Mouse (Mus musculus) limb, embryonic 14.5 days (tissue): Measurements from ENCODE around the gene Ccl28. TPM values are rescaled to one million over a fixed set of nuclear protein-coding genes. Genes with fewer than 3 reads are reported as not detected.

Source experiments
- ATAC-seq: fragments of 200-750 bp; cut with Nextera tagmentation; 2 replicates; pipeline ENCODE4 v1.8.0; 2017; ENCODE audit warnings: low read depth, moderate number of reproducible peaks, moderate TSS enrichment; ENCODE audit not compliant: low FRiP score
- DNase-seq: peaks from one replicate; pipeline ENCODE4 v3.0.0-alpha.2; 2015; ENCODE audit warnings: low spot score
- H3K27ac ChIP-seq: fragments of 300-500 bp; sonication (generic); replicated peaks from 2 replicates; pipeline ENCODE4 v1.5.1; 2014; ENCODE audit warnings: low read depth, mild to moderate bottlenecking, low read length, moderate library complexity, mixed read lengths
- H3K27me3 ChIP-seq: fragments of 300-500 bp; sonication (generic); 2 replicates; pipeline ENCODE4 v1.6.1; 2014; ENCODE audit warnings: low read length, mixed read lengths; ENCODE audit not compliant: control insufficient read depth, insufficient read depth
- H3K36me3 ChIP-seq: fragments of 300-500 bp; sonication (generic); 2 replicates; pipeline ENCODE4 v1.6.1; 2014; ENCODE audit warnings: mild to moderate bottlenecking, low read length, moderate library complexity, mixed read lengths; ENCODE audit not compliant: control insufficient read depth, insufficient read depth
- H3K4me1 ChIP-seq: fragments of 300-500 bp; sonication (generic); 2 replicates; pipeline ENCODE4 v1.6.1; 2014; ENCODE audit warnings: antibody characterized with exemption, low read length, mixed read lengths; ENCODE audit not compliant: control insufficient read depth, insufficient read depth
- H3K4me2 ChIP-seq: fragments of 300-500 bp; sonication (generic); replicated peaks from 2 replicates; pipeline ENCODE4 v1.6.1; 2014; ENCODE audit warnings: low read depth, mild to moderate bottlenecking, low read length, moderate library complexity; ENCODE audit not compliant: severe bottlenecking
- H3K4me3 ChIP-seq: fragments of 300-500 bp; sonication (generic); replicated peaks from 2 replicates; pipeline ENCODE4 v1.5.1; 2014; ENCODE audit warnings: low read length
- H3K9ac ChIP-seq: fragments of 300-500 bp; sonication (generic); 2 replicates; pipeline ENCODE4 v1.6.1; 2014; ENCODE audit warnings: mild to moderate bottlenecking, low read depth, low read length, moderate library complexity; ENCODE audit not compliant: severe bottlenecking
- H3K9me3 ChIP-seq: fragments of 300-500 bp; sonication (generic); 2 replicates; pipeline ENCODE4 v1.6.1; 2016; ENCODE audit warnings: low read length; ENCODE audit not compliant: control insufficient read depth
- POLR2A ChIP-seq: fragments of 200-500 bp; IDR thresholded peaks from 2 replicates; pipeline ENCODE4 v1.8.0; 2012; ENCODE audit warnings: inconsistent platforms, mild to moderate bottlenecking, moderate library complexity, borderline replicate concordance; ENCODE audit not compliant: insufficient read depth, insufficient read length; ENCODE audit errors: extremely low read depth
- WGBS: fragments of 180-500 bp; shearing (Covaris S2); extraction: QIAGEN DNeasy Blood & Tissue Kit; methylation state at CpG from one replicate; pipeline ENCODE4 v1.1.7; 2014; 5-methylcytosine and 5-hydroxymethylcytosine counted together
- polyA plus RNA-seq, 2 experiments: library from polyadenylated mRNA; depleted of rRNA in 1 of 2; stranded (reverse) in 1 of 2; unstranded in 1 of 2; fragments of >200 nt; fragmentation: Nextera tagmentation in 1 of 2; extraction: Ambion mirVana in 1 of 2; gene quantifications; 2 replicates each; pipeline versions ENCODE4 v1.2.1 to v1.2.3; 2012 to 2014

The Ccl28 gene
- polyA plus RNA-seq, 2 experiments = 0.07 to 0.23 TPM

- H3K27me3 ChIP-seq = no peaks in the 10 kb centered on the region
- no peaks in the 10 kb centered on the region for H3K36me3 ChIP-seq
- H3K4me1 ChIP-seq = no peaks in the 10 kb centered on the region
- ATAC-seq (no peak), DNase-seq (no peak)
- no peak overlapping the region for H3K4me2 ChIP-seq
- H3K9ac ChIP-seq = no peak overlapping the region
- H3K27ac ChIP-seq = no peak overlapping the region
- H3K4me3 ChIP-seq = no peak overlapping the region
- TF ChIP-seq POLR2A = no peak
- no peaks in the 10 kb centered on the region for H3K9me3 ChIP-seq
- 71% methylated on average over 7 of the region's 7 CpGs for WGBS
Observed at GRCm38 (mm10) chr13:119641145-119641544, 17.5 kb downstream of the Ccl28 start.

- 57% methylated on average over 5 of the region's 5 CpGs for WGBS
- no peak overlapping the region for H3K9ac ChIP-seq
- no peak overlapping the region for H3K4me2 ChIP-seq
- H3K27ac ChIP-seq = no peak overlapping the region
- H3K9me3 ChIP-seq = no peaks in the 10 kb centered on the region
- no peaks in the 10 kb centered on the region for H3K4me1 ChIP-seq
- no peaks in the 10 kb centered on the region for H3K36me3 ChIP-seq
- no peaks in the 10 kb centered on the region for H3K27me3 ChIP-seq
- ATAC-seq (no peak), DNase-seq (no peak)
- no peak for TF ChIP-seq POLR2A
- no peak overlapping the region for H3K4me3 ChIP-seq
Observed at GRCm38 (mm10) chr13:119644769-119645168, 21.1 kb downstream of the Ccl28 start.

- Histone ChIP-seq H3K27ac (no peak overlapping the region), H3K4me3 (no peak overlapping the region), H3K4me2 (no peak overlapping the region), H3K27me3 (no peaks in the 10 kb centered on the region), H3K4me1 (no peaks in the 10 kb centered on the region), H3K9me3 (no peaks in the 10 kb centered on the region), H3K9ac (no peak overlapping the region), H3K36me3 (no peaks in the 10 kb centered on the region)
- WGBS = 86% methylated on average over 1 of the region's 1 CpGs
- ATAC-seq = no peak
- TF ChIP-seq POLR2A = no peak
- DNase-seq = no peak
Observed at GRCm38 (mm10) chr13:119646511-119646910, 22.9 kb downstream of the Ccl28 start.

GRCm38 (mm10) chr13:119648891-119649698 lies 25.5 kb downstream of the Ccl28 start:
- ATAC-seq = no peak
- 62% methylated on average over 15 of the region's 15 CpGs for WGBS
- Histone ChIP-seq H3K9me3 (no peaks in the 10 kb centered on the region), H3K4me2 (no peak overlapping the region), H3K9ac (0 out of 2 replicates have a peak overlapping the region, but pooled peaks have one; percentile 8), H3K27me3 (no peaks in the 10 kb centered on the region), H3K4me1 (no peaks in the 10 kb centered on the region), H3K27ac (no peak overlapping the region), H3K4me3 (no peak overlapping the region), H3K36me3 (no peaks in the 10 kb centered on the region)
- no peak for DNase-seq
- TF ChIP-seq POLR2A = no peak

- no peak for TF ChIP-seq POLR2A
- no peak overlapping the region for H3K9ac ChIP-seq
Observed at GRCm38 (mm10) chr13:119649699-119650046, 26.1 kb downstream of the Ccl28 start.

GRCm38 (mm10) chr13:119654734-119655133 lies 31.1 kb downstream of the Ccl28 start:
- Histone ChIP-seq H3K4me2 (no peak overlapping the region), H3K27ac (no peak overlapping the region), H3K9me3 (no peaks in the 10 kb centered on the region), H3K27me3 (no peaks in the 10 kb centered on the region), H3K36me3 (no peaks in the 10 kb centered on the region), H3K4me1 (no peaks in the 10 kb centered on the region), H3K9ac (no peak overlapping the region), H3K4me3 (no peak overlapping the region)
- WGBS = 98% methylated on average over 2 of the region's 2 CpGs
- TF ChIP-seq POLR2A = no peak
- DNase-seq = no peak
- ATAC-seq = no peak

More at GRCm38 (mm10) chr13:119649699-119650046, 26.1 kb downstream of the Ccl28 start:
- DNase-seq = no peak
- Histone ChIP-seq H3K4me3 (no peak overlapping the region), H3K27me3 (no peaks in the 10 kb centered on the region), H3K4me1 (no peaks in the 10 kb centered on the region), H3K4me2 (no peak overlapping the region), H3K27ac (no peak overlapping the region), H3K36me3 (no peaks in the 10 kb centered on the region), H3K9me3 (no peaks in the 10 kb centered on the region)
- ATAC-seq = no peak
- WGBS = 86% methylated on average over 1 of the region's 1 CpGs
